Mouse (Mus musculus) limb, embryonic 10.5 days (tissue): ENCODE measurements around the gene Eya4. TPM values are rescaled to one million over a fixed set of nuclear protein-coding genes. Genes with fewer than 3 reads are reported as not detected.

ENCODE experiments used
- DNase-seq: peaks from one replicate; pipeline ENCODE4 v3.0.0-alpha.2; 2017; ENCODE audit warnings: low spot score
- H3K27ac ChIP-seq: fragments of 300-500 bp; sonication (generic); 2 replicates; pipeline ENCODE4 v1.5.1; 2016; ENCODE audit warnings: mild to moderate bottlenecking
- H3K27me3 ChIP-seq: fragments of 300-500 bp; sonication (generic); 2 replicates; pipeline ENCODE4 v1.6.1; 2016; ENCODE audit warnings: low read depth, mild to moderate bottlenecking; ENCODE audit not compliant: poor library complexity, severe bottlenecking
- H3K36me3 ChIP-seq: fragments of 300-500 bp; sonication (generic); 2 replicates; pipeline ENCODE4 v1.6.1; 2016; ENCODE audit warnings: mild to moderate bottlenecking, moderate library complexity
- H3K4me1 ChIP-seq: fragments of 300-500 bp; sonication (generic); 2 replicates; pipeline ENCODE4 v1.6.1; 2016
- H3K4me3 ChIP-seq: fragments of 300-500 bp; sonication (generic); 2 replicates; pipeline ENCODE4 v1.5.1; 2016; ENCODE audit warnings: mild to moderate bottlenecking, moderate library complexity
- H3K9me3 ChIP-seq: fragments of 300-500 bp; sonication (generic); replicated peaks from 2 replicates; pipeline ENCODE4 v1.6.1; 2016; ENCODE audit warnings: mild to moderate bottlenecking
- WGBS: fragments of 180-500 bp; shearing (Covaris S2); methylation state at CpG from one replicate; pipeline ENCODE4 v1.1.7; 2016; 5-methylcytosine and 5-hydroxymethylcytosine counted together
- polyA plus RNA-seq: library from polyadenylated mRNA; unstranded; fragments of >200 nt; fragmentation: Nextera tagmentation; extraction: Ambion mirVana; gene quantifications from 2 replicates; pipeline ENCODE4 v1.2.1, GENCODE M21; 2016

Gene Eya4
- polyA plus RNA-seq, 1 experiment from 2014 or later, result 8.5 TPM

DNA sequence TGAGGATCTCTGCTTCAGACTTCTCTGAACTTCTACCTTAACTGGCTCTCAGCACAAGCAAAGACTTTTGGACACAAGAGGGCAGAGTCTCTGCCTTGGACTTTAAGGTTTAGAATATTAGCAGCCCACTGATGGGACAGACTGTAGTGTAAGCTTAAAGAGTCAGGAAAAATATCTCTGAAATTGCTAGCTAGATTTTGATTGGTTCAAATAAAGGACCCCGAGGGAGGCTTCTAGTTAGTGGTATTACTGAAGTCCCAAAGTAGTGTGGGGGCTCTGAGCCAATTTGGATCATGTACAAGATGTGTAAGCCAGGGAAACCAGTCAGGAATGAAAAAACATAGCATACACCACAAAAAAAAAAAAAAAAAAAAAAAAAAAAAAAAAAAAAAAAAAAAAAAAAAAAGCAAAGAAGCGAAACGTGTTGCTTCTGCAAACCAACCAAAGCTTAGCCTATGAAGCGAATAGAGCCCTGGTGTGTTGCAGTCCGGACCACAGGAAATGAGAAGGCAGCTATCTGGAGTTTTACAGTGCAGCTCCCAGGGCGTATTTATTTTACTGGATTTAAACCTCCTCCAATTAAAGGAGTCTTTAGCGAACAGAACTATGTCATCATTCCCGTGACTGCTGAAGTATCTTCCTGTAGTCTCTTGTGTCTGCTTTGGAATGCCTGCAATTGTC is 173.8 kb downstream of the Eya4 start:
- DNase-seq, result no peak
- Histone ChIP-seq H3K27me3 (no peaks in the 10 kb centered on the region), H3K36me3 (no peaks in the 10 kb centered on the region), H3K27ac (no peak overlapping the region), H3K4me1 (peaks cover 4% of the 10 kb centered on the region), H3K4me3 (no peak overlapping the region), H3K9me3 (no peaks in the 10 kb centered on the region)
- WGBS, result 84% methylated on average over 8 of the region's 8 CpGs

DNA sequence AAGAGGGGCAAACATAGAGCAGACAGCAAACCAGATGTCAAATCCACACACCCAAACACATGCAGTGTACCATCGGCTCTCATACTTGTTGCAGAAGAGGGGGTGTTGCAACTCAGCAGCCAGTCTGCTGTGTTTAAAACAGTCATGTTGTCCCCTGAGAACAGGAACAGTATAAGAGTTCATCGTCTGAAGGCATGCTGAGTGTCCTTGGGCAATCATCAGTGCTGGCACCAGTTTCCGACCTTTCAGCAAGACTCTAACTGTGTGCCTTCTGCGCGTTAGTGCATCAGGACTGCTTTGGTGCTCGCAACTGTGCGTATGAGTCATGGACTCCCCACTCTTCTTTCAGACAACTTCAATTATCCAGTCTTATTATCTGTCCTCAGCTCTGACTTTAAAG is 179.0 kb downstream of the Eya4 start:
- H3K36me3 ChIP-seq, result no peaks in the 10 kb centered on the region
- H3K4me1 ChIP-seq, result no peaks in the 10 kb centered on the region
- H3K27ac ChIP-seq, result no peak overlapping the region
- no peaks in the 10 kb centered on the region for H3K9me3 ChIP-seq
- H3K27me3 ChIP-seq, result no peaks in the 10 kb centered on the region
- no peak for DNase-seq
- 90% methylated on average over 7 of the region's 7 CpGs for WGBS
- no peak overlapping the region for H3K4me3 ChIP-seq

DNA sequence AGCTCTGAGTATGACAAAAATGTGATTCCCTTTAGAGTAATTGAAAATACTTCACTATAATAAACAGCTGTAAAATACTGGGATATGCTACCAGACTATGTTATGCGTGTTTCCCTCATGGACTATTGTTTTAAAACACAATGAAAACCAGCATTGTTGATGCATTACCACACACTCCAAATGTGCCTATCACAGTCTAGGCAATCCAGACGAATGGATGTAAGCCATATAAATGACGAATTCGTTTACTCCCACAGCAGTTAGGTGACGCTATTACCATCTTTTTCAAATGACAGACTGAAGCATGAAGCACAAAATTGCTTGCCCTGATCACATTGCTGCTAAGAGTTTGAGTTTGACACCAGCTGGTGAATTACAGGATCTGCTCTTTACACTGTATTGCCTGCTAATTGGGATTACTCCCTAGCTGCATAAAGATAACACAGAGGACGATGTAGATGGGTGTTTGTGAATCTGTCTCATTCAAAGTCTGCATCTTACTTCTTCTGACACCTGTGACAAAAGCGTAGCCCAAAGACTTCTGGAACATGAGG is 185.4 kb downstream of the Eya4 start:
- peaks cover 34% of the 10 kb centered on the region for H3K4me1 ChIP-seq
- no peaks in the 10 kb centered on the region for H3K9me3 ChIP-seq
- H3K4me3 ChIP-seq, result no peak overlapping the region
- 65% methylated on average over 7 of the region's 7 CpGs for WGBS
- no peaks in the 10 kb centered on the region for H3K27me3 ChIP-seq
- no peak for DNase-seq
- no peak overlapping the region for H3K27ac ChIP-seq
- no peaks in the 10 kb centered on the region for H3K36me3 ChIP-seq

DNA sequence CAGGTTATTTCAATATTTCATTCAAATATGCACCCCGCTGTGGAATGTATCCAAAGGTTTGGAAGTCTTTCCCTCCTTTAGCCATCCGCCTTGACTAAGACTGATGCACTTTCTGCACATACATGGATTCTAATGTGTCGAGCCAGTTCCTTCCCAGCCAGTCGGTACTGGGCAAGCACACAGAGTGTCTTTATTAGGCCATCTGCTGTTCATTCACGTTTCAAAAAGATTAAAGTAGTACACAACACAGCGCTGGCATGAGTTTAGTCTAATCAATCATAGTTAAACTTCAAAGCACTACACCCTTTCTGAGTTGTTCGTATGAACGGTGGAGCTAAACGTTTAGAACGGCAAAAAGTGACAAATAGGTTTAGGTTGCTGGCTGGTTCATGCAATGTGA is 190.7 kb downstream of the Eya4 start:
- Histone ChIP-seq H3K27me3 (no peaks in the 10 kb centered on the region), H3K4me1 (peaks cover 43% of the 10 kb centered on the region), H3K27ac (no peak overlapping the region), H3K36me3 (peaks cover 4% of the 10 kb centered on the region), H3K4me3 (no peak overlapping the region), H3K9me3 (no peaks in the 10 kb centered on the region)
- no peak for DNase-seq
- 33% methylated on average over 10 of the region's 10 CpGs for WGBS

DNA sequence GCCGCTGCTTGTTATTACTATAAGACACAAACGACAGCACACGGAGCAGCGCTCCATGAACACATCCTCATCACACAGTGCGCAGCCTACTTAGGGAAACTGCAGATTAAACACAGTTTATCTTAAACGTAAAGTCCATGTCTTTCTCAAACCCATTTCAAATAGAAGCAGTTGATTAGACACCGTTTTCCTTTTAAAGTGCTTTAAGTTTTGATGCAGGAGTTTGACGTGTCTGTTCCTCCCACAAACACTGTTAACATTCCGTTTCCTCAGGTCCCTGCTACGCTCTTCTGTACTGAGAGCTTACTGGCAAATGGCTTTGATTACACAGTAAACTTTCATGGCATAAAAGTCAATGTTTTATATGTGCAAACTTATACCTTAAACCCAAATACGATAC is 191.4 kb downstream of the Eya4 start:
- H3K9me3 ChIP-seq, result no peaks in the 10 kb centered on the region
- no peak for DNase-seq
- no peak overlapping the region for H3K27ac ChIP-seq
- H3K4me3 ChIP-seq, result no peak overlapping the region
- 77% methylated on average over 11 of the region's 11 CpGs for WGBS
- no peaks in the 10 kb centered on the region for H3K27me3 ChIP-seq
- H3K4me1 ChIP-seq, result peaks cover 37% of the 10 kb centered on the region
- peaks cover 4% of the 10 kb centered on the region for H3K36me3 ChIP-seq

DNA sequence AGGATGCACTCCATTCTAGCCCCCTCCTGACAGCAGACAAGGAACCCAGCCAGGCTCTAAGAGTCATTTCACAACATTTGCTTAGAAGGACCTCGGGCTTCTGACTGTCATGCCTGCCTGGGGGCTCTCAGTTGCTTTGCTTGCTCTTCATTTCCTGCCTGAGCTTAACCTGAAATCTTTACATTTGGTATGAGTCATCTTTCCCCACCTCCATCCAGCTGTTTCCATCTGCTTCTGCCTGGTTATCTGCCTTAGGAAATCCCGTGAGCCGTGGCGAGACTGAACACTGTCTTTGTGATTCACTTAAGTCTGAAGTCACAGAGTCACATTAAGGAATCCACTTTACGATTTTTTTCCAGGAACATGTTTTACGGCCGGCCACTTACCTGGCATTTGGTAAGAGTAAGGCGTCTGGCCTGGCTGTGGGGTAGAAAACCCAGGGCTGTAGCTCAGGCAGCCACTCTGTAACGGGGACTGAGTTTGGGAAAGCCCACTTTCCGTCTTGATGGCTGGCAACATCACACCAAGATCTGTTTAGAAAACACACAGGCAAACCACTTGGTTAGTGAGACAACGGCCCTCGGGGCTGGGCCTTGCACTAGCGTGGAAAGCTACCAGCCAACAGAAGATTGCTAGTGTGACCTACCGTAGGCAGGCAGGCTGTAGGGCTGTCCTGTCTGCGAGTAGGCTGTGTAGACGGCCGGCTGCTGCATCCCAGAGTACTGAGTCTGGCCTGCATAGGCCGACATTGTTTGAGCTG is 193.5 kb downstream of the Eya4 start:
- WGBS, result 67% methylated on average over 18 of the region's 18 CpGs

DNA sequence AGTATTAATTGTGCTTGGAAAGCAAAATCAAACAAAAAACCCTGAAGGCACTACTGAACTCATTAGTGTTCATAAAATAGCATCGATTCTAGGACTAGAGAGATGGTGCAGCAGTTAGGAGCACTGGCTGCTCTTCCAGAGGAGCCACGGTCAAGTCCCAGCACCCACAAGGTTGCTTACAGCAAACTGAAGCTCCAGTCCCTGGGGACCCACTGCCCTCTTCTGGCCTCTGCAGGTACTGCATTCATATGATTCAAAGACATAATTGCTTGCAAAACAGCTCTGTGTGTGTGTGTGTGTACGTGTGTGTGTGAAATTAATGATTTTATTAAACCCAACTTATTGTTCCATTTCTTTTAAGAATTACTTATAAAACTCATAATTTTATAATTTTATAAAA is 200.2 kb downstream of the Eya4 start:
- Histone ChIP-seq H3K27me3 (no peaks in the 10 kb centered on the region), H3K4me1 (no peaks in the 10 kb centered on the region), H3K9me3 (no peaks in the 10 kb centered on the region), H3K4me3 (no peak overlapping the region), H3K36me3 (peaks cover 18% of the 10 kb centered on the region), H3K27ac (no peak overlapping the region)
- DNase-seq, result no peak
- WGBS, result 91% methylated on average over 3 of the region's 3 CpGs

More for the DNA sequence above, 193.5 kb downstream of the Eya4 start:
- peaks cover 23% of the 10 kb centered on the region for H3K4me1 ChIP-seq
- H3K4me3 ChIP-seq, result no peak overlapping the region
- no peak for DNase-seq
- H3K9me3 ChIP-seq, result no peaks in the 10 kb centered on the region
- H3K36me3 ChIP-seq, result peaks cover 4% of the 10 kb centered on the region
- peak overlapping the region; percentile 74 for H3K27ac ChIP-seq
- H3K27me3 ChIP-seq, result no peaks in the 10 kb centered on the region

DNA sequence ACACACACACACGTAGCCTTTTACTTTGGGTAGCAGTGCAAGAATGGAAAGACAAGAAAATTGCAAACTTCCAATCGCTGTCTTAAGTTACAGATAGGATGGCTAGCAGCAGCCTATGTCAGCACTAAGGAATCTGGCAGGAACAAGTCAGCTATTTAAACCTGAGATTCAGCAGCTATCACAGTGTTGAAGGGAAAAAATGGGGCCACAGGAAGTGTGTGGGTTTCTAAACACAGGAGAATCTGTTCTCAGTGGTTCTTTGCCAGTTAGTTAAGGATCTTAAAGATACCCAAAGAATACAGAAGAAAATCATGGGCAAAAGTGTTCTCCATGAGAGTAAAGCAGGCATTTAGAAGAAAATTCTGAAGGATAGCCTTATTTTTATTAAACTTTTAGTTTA is 206.0 kb downstream of the Eya4 start:
- H3K27ac ChIP-seq, result no peak overlapping the region
- no peaks in the 10 kb centered on the region for H3K9me3 ChIP-seq
- DNase-seq, result no peak
- WGBS, result 86% methylated on average over 2 of the region's 2 CpGs
- H3K27me3 ChIP-seq, result no peaks in the 10 kb centered on the region
- no peaks in the 10 kb centered on the region for H3K4me1 ChIP-seq
- peaks cover 3% of the 10 kb centered on the region; the same call in 1 of the 2 replicates for H3K36me3 ChIP-seq
- H3K4me3 ChIP-seq, result no peak overlapping the region

DNA sequence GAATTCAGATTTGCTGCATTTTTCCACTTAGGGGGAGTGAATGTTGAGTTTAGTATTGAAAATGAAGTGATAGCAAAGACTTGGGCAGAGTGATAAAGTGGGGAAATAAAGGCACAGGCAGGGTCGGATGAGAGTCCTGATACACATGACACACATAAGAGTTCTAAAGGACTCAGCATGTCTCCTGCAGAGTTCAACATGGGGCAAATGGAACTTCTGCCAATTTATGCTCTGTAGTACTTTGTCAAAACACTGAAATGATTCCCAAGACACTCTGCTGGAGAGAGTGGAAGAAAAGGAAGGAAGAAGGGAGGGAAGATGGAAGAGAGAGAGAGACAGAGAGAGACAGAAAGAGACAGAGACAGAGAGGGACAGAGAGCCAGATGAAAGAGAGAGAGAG is 222.6 kb downstream of the Eya4 start:
- Histone ChIP-seq H3K4me1 (no peaks in the 10 kb centered on the region), H3K36me3 (peaks cover 7% of the 10 kb centered on the region; the same call in 1 of the 2 replicates), H3K27me3 (no peaks in the 10 kb centered on the region), H3K9me3 (no peaks in the 10 kb centered on the region), H3K27ac (no peak overlapping the region), H3K4me3 (no peak overlapping the region)
- WGBS, result 93% methylated on average over 1 of the region's 1 CpGs
- DNase-seq, result no peak

DNA sequence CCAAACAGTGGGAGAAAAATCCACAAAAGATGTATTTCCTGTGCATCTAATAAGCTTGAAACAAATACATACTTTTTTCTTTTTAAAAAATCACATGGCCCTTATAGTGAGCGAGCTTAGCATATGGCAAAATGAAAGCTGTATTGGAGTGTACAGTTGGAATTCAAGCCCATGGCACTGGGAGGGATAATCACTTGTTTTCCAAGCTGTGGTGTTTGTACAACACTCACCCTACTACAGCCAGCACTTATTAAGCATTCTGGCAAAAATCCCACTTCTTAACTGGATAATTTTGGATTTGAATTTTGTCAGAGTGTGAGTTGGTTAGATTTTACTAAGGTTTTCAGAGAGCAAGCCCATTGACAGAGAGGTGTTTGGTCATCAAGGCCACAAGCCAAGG is 223.4 kb downstream of the Eya4 start:
- Histone ChIP-seq H3K9me3 (no peaks in the 10 kb centered on the region), H3K4me3 (no peak overlapping the region), H3K4me1 (no peaks in the 10 kb centered on the region), H3K36me3 (peaks cover 4% of the 10 kb centered on the region; the same call in 1 of the 2 replicates), H3K27me3 (no peaks in the 10 kb centered on the region), H3K27ac (no peak overlapping the region)
- 98% methylated on average over 1 of the region's 1 CpGs for WGBS
- DNase-seq, result no peak

DNA sequence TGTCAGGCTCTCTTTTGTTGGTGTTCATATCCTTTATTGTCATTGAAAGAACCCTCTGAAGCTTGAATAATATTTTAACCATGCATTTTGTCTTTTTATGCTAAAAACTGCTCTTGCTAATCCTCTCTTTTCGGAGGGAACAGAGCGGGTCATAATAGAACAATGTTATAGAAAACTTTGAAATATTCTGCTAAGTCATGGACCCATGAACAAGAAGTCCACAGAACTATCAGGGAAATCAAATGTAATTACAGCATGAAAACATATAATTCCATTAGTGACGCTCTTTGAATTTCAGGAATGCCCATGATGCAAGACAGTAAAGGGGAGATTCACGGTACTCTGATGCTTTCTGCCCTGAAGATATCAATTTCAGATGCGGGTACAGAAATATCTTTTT is 224.1 kb downstream of the Eya4 start:
- WGBS, result 90% methylated on average over 5 of the region's 5 CpGs
- H3K4me3 ChIP-seq, result no peak overlapping the region
- peaks cover 4% of the 10 kb centered on the region; the same call in 1 of the 2 replicates for H3K36me3 ChIP-seq
- no peak overlapping the region for H3K27ac ChIP-seq
- no peak for DNase-seq
- no peaks in the 10 kb centered on the region for H3K4me1 ChIP-seq
- H3K9me3 ChIP-seq, result no peaks in the 10 kb centered on the region
- no peaks in the 10 kb centered on the region for H3K27me3 ChIP-seq

DNA sequence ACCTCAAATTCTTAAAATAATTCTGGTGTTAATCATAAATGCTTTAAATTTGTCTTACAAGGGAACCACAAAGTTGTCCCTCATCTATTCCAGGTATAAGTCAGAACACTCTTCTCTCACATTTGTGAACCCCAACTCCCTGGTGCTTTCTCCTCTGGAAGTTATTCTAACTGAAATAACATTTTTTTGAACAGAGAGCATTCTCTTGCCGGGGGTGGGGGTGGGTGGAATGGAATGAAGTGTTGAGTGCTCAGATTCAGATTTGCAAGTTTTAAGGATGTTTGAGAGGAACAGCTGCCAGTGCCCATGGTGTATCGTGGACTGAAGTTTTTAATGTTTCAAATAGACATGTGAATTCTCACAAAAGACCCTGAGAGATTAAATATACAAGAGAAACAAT is 230.1 kb downstream of the Eya4 start:
- Histone ChIP-seq H3K27me3 (no peaks in the 10 kb centered on the region), H3K4me3 (no peak overlapping the region), H3K36me3 (peaks cover 4% of the 10 kb centered on the region; the same call in 1 of the 2 replicates), H3K4me1 (peaks cover 20% of the 10 kb centered on the region), H3K27ac (no peak overlapping the region), H3K9me3 (no peaks in the 10 kb centered on the region)
- DNase-seq, result no peak
- WGBS, result 79% methylated on average over 2 of the region's 2 CpGs

DNA sequence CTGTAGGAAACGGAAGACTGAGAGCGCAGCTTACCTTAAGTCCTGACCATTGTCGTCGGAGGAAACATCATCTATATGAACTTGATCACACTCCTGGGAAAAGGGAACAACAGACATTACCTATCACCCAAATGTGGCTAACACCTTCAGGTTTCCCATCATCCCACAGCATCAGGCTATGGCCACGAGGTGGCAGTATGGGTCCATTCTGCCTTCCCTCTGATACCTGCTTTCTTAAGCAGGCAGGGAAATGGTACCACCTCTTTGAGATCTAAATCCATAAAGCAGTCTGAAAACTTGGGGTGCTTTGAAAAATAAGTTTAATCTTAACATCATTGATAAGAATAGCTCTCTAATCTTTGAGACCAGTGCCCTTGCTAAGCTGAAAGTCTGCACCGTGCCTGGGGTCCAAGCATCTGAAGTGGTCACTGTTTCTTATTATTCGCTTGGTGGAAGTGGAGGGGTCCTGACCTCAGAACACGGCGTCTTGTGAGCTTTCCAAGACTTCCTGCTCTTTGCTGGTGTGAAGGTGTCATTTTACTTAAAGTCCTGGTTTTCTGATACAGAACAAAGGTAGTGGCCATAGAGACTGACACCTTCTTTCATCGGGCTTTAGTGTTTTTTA is 233.7 kb downstream of the Eya4 start:
- 25% methylated on average over 10 of the region's 10 CpGs for WGBS
- DNase-seq, result peak; percentile 84

More for the DNA sequence above, 233.7 kb downstream of the Eya4 start:
- Histone ChIP-seq H3K9me3 (no peaks in the 10 kb centered on the region), H3K4me3 (no peak overlapping the region), H3K27me3 (no peaks in the 10 kb centered on the region), H3K36me3 (no peaks in the 10 kb centered on the region), H3K27ac (peak overlapping the region; percentile 68; the same call in 1 of the 2 replicates), H3K4me1 (peaks cover 20% of the 10 kb centered on the region)
